Mouse (Mus musculus) forebrain, embryonic 10.5 days (tissue): ENCODE data around the gene Bend5. TPM values are rescaled to one million over a fixed set of nuclear protein-coding genes. Genes with fewer than 3 reads are reported as not detected.

Source experiments
- DNase-seq: peaks from one replicate; pipeline ENCODE4 v3.0.0-alpha.2; 2017; ENCODE audit warnings: low spot score; ENCODE audit errors: extremely low spot score
- H3K27ac ChIP-seq: fragments of 300-500 bp; sonication (generic); 2 replicates; pipeline ENCODE4 v1.5.1; 2016; ENCODE audit warnings: mild to moderate bottlenecking
- H3K27me3 ChIP-seq: fragments of 300-500 bp; sonication (generic); 2 replicates; pipeline ENCODE4 v1.6.1; 2016; ENCODE audit warnings: mild to moderate bottlenecking; ENCODE audit not compliant: poor library complexity, severe bottlenecking
- H3K36me3 ChIP-seq: fragments of 300-500 bp; sonication (generic); replicated peaks from 2 replicates; pipeline ENCODE4 v1.6.1; 2016; ENCODE audit warnings: mild to moderate bottlenecking, moderate library complexity
- H3K4me1 ChIP-seq: fragments of 300-500 bp; sonication (generic); 2 replicates; pipeline ENCODE4 v1.6.1; 2016
- H3K4me3 ChIP-seq: fragments of 300-500 bp; sonication (generic); 2 replicates; pipeline ENCODE4 v1.5.1; 2016; ENCODE audit warnings: mild to moderate bottlenecking, moderate library complexity
- H3K9me3 ChIP-seq: fragments of 300-500 bp; sonication (generic); 2 replicates; pipeline ENCODE4 v1.6.1; 2016; ENCODE audit warnings: mild to moderate bottlenecking, moderate library complexity
- WGBS: fragments of 180-500 bp; shearing (Covaris S2); methylation state at CpG from one replicate; pipeline ENCODE4 v1.1.7; 2016; 5-methylcytosine and 5-hydroxymethylcytosine counted together
- polyA plus RNA-seq: library from polyadenylated mRNA; unstranded; fragments of >200 nt; fragmentation: Nextera tagmentation; extraction: Ambion mirVana; gene quantifications from 2 replicates; pipeline ENCODE4 v1.2.1, GENCODE M21; 2016

The Bend5 gene
- polyA plus RNA-seq: 23.0 and 25.6 TPM in 2 replicates

DNA sequence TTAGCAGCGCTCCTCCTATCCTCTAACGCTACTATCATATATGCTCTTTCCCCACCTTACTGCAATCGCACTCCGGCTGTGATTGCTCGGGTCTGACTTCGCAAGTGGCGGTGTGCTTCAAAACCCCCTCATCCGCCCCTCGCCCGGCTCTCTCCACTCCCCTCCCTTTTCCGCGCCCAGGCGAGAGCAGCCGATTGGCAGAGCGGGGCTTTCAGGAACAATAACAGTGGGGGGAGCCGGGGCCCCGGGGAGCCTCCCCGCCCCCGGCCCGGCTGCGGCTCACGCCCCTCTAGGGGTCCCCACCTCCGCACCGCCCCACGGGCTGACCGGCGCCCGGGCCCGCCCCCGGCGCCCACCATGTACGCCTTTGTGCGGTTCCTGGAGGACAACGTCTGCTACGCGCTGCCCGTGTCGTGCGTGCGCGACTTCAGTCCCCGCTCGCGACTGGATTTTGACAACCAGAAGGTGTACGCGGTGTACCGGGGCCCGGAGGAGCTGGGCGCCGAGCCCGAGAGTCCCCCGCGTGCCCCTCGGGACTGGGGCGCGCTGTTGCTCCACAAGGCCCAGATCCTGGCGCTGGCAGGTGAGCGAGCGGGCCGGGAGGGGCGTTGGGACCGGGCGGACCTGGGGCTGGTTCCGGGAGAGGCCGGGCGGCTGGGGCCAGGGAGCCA lies at the start of gene Bend5:
Gene Bend5, plus strand, starts transcription at position 189 of the 671 bp plus-strand sequence.
- Histone ChIP-seq H3K4me1 (peaks cover 44% of the 10 kb centered on the region), H3K9me3 (no peaks in the 10 kb centered on the region), H3K36me3 (peaks cover 23% of the 10 kb centered on the region), H3K27me3 (no peaks in the 10 kb centered on the region), H3K27ac (peak within 1 kb of the TSS; percentile 96), H3K4me3 (peak within 1 kb of the TSS; percentile 89)
- under 1% methylated on average over 66 of the region's 66 CpGs for WGBS
- peak; percentile 90 for DNase-seq

DNA sequence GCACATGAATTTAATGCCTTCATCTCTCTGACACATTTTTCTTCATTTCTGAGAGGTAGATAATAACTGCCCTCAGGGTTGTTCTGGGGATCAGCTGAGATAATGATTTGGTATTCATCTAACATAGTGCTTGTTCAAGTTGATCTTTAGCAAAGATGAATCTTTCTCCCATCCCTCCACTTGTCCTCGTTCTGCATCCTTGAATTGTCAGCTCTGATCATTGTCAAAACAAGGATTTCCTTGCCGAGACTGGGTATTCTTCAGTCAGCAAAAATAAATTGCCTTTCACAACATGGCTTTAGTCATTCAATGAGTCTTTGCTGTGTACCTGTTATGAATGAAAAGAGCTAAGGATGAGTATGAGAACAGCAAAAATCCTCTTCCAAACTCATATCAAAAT lies 47.0 kb upstream of the Bend5 start:
- Histone ChIP-seq H3K9me3 (no peaks in the 10 kb centered on the region), H3K27me3 (no peaks in the 10 kb centered on the region), H3K36me3 (no peaks in the 10 kb centered on the region), H3K4me1 (no peaks in the 10 kb centered on the region), H3K27ac (no peak overlapping the region), H3K4me3 (no peak overlapping the region)
- WGBS: 82% methylated on average over 2 of the region's 2 CpGs
- DNase-seq: no peak

DNA sequence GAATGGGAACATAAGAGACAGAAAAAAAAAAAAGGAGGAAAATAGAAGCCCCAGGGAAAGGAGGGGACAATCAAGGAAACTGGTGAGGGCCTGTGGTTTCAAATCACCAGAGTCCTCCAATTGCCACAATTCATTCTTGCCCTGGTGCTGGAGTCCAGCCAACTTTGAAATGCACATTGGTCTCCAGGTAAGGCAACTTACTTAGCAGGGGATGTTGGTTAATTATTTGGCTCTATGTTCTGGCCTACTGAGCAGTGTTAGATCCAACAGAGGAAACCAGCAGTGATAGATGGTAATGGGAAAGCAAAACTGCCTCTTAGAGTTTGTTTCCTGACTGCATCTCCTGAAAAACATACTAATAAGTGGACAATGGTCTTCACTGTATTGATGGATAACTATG lies 37.6 kb upstream of the Bend5 start:
- Histone ChIP-seq H3K9me3 (0 out of 2 replicates have a peak, but pooled peaks cover 3% of the 10 kb centered on the region), H3K27me3 (no peaks in the 10 kb centered on the region), H3K4me1 (no peaks in the 10 kb centered on the region), H3K36me3 (no peaks in the 10 kb centered on the region), H3K27ac (no peak overlapping the region), H3K4me3 (no peak overlapping the region)
- DNase-seq: no peak

DNA sequence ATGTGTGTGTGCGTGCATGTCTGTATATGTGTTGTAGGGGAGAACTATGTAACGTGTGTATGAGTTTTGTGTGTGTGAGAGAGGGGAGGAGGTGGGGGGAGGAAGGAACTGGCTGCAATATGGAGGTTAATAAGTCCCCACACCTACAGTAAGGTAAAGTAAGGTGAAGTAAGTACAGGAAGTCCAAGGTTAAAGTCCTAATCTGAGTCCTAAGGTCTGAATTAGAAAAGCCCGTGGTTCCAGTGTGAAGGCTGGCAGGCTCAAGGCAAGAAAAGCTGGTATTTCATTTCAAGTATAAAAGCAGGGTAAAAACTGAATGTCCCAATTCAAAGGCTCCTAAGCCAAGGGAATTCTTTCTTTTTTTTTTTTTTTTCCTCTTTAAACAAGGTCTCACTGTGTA lies 36.7 kb upstream of the Bend5 start:
- no peak for DNase-seq
- Histone ChIP-seq H3K36me3 (no peaks in the 10 kb centered on the region), H3K4me3 (no peak overlapping the region), H3K9me3 (0 out of 2 replicates have a peak, but pooled peaks cover 3% of the 10 kb centered on the region), H3K4me1 (no peaks in the 10 kb centered on the region), H3K27ac (no peak overlapping the region), H3K27me3 (no peaks in the 10 kb centered on the region)
- WGBS: 88% methylated on average over 3 of the region's 3 CpGs

DNA sequence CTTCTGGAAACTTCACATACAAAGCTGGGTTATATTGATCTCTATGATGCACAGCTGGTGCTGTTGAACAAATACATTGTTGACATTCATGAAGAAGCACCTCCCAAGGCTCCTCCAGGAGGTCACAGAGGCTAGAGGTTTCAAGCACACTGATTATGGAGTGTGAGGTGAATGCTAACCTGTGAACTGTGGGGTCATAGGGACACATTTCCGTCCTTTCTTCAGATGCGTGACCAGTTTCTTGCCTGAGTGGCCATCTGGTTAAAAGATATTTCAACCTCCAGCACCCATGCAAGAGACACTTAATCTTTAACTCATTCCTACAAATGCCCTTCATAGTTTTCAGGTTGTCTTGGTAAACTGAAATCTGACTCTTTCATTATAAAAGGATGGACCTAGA lies 31.7 kb upstream of the Bend5 start:
- Histone ChIP-seq H3K27me3 (no peaks in the 10 kb centered on the region), H3K36me3 (no peaks in the 10 kb centered on the region), H3K4me1 (no peaks in the 10 kb centered on the region), H3K9me3 (0 out of 2 replicates have a peak, but pooled peaks cover 3% of the 10 kb centered on the region), H3K4me3 (no peak overlapping the region), H3K27ac (no peak overlapping the region)
- WGBS: 88% methylated on average over 2 of the region's 2 CpGs
- DNase-seq: no peak

DNA sequence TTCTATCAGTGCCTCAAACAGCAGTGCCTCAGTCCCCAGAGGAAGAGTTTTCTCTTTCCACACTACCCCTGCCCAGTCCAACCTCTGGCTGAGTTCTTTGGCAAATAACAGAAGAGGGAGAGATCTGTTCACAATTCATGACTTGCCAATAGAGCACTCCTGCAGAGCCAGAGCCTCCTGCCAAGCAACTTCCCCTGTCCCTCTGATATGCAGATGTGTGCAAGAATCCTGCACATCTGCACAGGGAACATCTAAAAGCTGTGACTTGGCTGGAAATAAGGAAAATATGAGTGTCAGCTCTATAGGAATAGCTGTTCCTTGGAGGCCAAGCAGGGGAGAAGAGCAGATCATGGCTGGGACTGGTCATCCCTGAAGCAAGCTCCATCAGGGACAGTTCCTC lies 24.1 kb upstream of the Bend5 start:
- H3K27ac ChIP-seq: no peak overlapping the region
- no peaks in the 10 kb centered on the region for H3K9me3 ChIP-seq
- no peak for DNase-seq
- H3K27me3 ChIP-seq: no peaks in the 10 kb centered on the region
- H3K4me3 ChIP-seq: no peak overlapping the region
- no peaks in the 10 kb centered on the region for H3K4me1 ChIP-seq
- H3K36me3 ChIP-seq: no peaks in the 10 kb centered on the region

DNA sequence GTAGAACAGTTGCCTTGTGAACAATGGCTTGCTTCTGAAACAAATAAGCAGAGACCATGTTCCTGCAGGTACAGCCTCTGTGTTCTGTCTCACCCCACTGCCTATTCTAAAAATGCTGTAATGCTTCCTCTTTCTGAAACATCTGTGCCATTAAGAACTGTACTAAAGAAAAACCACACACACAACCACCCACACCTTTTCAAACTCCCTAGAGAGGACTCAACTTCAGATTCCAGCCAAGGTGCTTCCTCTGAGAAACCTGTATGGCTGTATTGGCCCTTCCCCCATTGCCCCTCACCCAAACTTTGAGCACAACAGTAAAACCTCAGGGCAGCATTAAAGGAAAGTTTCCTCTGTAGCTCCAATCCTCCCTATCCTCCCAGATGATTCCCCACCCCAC lies 15.0 kb upstream of the Bend5 start:
- no peaks in the 10 kb centered on the region for H3K36me3 ChIP-seq
- no peak overlapping the region for H3K27ac ChIP-seq

DNA sequence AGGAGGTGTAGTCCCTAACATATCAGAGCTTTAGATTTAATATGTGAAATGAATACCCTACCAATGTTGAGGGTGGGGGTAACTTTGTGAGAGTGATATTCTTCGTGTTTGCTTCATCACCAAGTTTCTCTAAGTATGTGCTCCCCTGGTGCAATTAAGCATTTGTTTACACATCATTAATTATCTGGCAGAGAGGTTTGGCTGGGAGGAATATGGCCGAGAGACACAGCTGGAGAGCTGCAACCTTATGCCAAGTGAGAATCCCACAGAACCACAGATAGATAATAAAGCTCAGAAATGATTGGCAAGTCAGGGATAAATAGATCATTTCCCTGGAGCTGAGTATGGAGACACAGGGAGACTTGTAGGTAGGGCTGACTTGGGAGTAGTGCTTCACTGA lies 14.1 kb upstream of the Bend5 start:
- Histone ChIP-seq H3K4me1 (no peaks in the 10 kb centered on the region), H3K27me3 (no peaks in the 10 kb centered on the region), H3K4me3 (no peak overlapping the region), H3K36me3 (no peaks in the 10 kb centered on the region), H3K9me3 (no peaks in the 10 kb centered on the region), H3K27ac (no peak overlapping the region)
- no peak for DNase-seq
- WGBS: 78% methylated on average over 2 of the region's 2 CpGs

More for the DNA sequence above, 15.0 kb upstream of the Bend5 start:
- H3K4me3 ChIP-seq: no peak overlapping the region
- no peak for DNase-seq
- H3K27me3 ChIP-seq: no peaks in the 10 kb centered on the region
- no peaks in the 10 kb centered on the region for H3K9me3 ChIP-seq
- no peaks in the 10 kb centered on the region for H3K4me1 ChIP-seq

DNA sequence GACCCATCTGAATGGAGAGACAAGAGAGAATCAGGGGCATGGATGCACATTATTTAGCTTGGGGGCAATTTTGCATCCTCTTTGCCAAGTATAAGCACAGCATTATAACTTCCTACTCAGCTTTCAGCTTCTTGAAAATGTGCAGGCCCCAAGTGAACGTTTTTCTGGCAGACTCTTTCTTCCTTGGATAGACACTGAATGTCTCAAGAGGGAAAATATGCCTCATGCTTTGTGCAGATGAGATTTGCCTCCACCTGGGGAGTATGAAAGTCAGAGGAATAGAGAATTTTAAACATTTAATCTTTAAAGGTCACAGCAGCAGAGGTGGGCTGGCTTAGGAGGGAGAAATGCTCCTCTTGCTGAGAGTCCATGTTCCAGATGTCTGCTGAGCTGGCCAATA lies 11.6 kb upstream of the Bend5 start:
- H3K4me1 ChIP-seq: no peaks in the 10 kb centered on the region
- H3K27me3 ChIP-seq: no peaks in the 10 kb centered on the region
- H3K9me3 ChIP-seq: no peaks in the 10 kb centered on the region
- WGBS: 68% methylated on average over 1 of the region's 1 CpGs
- no peaks in the 10 kb centered on the region for H3K36me3 ChIP-seq
- H3K4me3 ChIP-seq: no peak overlapping the region
- DNase-seq: no peak
- no peak overlapping the region for H3K27ac ChIP-seq

DNA sequence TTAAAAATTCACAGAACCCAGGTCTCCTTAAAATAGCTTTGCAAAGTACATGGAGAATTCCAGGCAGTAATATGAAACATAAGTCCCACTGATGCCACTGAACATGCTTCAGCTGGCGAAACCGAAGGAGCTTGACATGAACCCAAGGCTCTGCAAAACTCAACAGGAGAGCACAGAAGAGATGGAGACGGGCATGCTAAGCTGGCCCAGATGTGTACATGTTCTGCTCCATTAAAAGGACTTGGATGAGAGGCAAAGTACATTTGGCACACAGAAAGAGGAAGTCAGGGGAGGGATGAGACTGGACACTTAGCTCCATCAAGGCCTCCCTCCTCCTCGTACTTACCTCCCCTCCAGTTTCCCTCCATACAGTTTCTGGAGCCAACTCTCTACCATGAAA lies 4.1 kb upstream of the Bend5 start:
- no peaks in the 10 kb centered on the region for H3K36me3 ChIP-seq
- no peak overlapping the region for H3K27ac ChIP-seq
- 92% methylated on average over 4 of the region's 4 CpGs for WGBS
- peaks cover 13% of the 10 kb centered on the region for H3K4me1 ChIP-seq
- no peak for DNase-seq
- H3K27me3 ChIP-seq: no peaks in the 10 kb centered on the region
- no peak overlapping the region for H3K4me3 ChIP-seq
- H3K9me3 ChIP-seq: no peaks in the 10 kb centered on the region

DNA sequence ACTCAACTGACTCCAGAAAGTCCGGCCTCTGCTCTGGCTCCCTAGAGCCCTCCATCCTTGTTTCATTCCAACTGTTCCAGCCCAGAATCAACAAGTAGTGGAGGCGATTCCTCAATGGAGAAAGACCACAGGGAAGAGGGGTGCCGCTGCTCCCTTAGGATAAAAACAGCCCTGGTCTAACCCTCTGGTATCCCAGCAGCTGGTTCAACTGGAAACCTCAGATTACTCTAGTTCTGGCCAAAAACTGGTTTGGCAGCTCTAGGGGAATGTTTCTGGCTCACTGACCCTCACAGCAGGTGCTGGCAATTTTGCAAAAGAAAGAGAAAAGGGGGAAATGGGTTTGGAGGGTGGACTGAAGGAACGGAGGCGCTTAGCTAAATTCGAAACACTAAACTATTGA lies 407 bp upstream of the Bend5 start:
- H3K9me3 ChIP-seq: no peaks in the 10 kb centered on the region
- H3K4me1 ChIP-seq: peaks cover 44% of the 10 kb centered on the region
- peak overlapping the region; percentile 96 for H3K27ac ChIP-seq
- H3K4me3 ChIP-seq: peak overlapping the region; percentile 89
- H3K36me3 ChIP-seq: peaks cover 19% of the 10 kb centered on the region
- 1% methylated on average over 6 of the region's 6 CpGs for WGBS
- DNase-seq: no peak
- H3K27me3 ChIP-seq: no peaks in the 10 kb centered on the region

DNA sequence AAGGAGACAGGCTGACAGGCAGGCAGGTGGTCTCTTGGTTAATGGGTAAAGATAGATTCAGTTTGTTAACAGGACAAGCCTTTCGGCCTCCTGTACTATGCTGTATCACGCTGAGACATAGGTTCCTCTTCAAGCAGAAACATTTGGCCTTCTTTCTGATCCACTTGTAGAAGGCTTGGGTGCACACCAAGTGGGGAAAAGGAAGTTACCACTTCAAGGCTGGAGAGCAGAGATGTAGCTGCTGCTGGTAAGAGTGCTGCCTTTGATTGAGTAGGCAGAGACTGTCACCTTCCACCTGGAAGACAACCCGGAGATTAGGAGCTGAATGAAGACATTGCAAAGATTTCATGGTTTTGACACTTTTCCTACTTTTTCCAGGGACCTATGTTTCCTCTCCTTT lies 1.3 kb downstream of the Bend5 start:
- no peak for DNase-seq
- whole genome bisulfite sequencing: 72% methylated on average over 3 of the region's 3 CpGs
- H3K27ac ChIP-seq: peak overlapping the region; percentile 96; the same call in 1 of the 2 replicates
- peak overlapping the region; percentile 89 for H3K4me3 ChIP-seq
- H3K9me3 ChIP-seq: no peaks in the 10 kb centered on the region
- H3K4me1 ChIP-seq: peaks cover 44% of the 10 kb centered on the region
- H3K27me3 ChIP-seq: no peaks in the 10 kb centered on the region
- peaks cover 33% of the 10 kb centered on the region for H3K36me3 ChIP-seq

DNA sequence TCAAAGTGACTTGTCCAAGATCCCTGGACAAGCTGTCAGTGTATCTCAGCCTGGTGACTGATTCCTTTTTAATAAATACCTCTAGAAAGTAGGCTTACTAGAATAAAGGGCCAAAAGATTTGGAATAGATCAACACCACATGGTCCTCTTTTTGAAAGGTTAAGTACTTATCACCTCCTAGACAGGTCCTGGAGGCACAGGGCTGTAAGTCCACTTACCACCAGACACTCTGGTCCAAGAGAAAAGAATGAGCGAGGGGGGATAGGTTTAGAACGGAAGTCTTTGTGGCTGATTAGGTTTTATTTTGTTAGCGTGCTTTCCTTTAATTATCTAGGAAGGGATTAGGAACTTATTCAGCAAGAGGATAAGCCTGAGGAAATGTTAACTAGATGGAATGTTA lies 1.7 kb downstream of the Bend5 start:
- WGBS: 36% methylated on average over 3 of the region's 3 CpGs
- peaks cover 44% of the 10 kb centered on the region for H3K4me1 ChIP-seq
- no peaks in the 10 kb centered on the region for H3K27me3 ChIP-seq
- no peaks in the 10 kb centered on the region for H3K9me3 ChIP-seq
- H3K4me3 ChIP-seq: peak overlapping the region; percentile 16; the same call in 1 of the 2 replicates
- DNase-seq: no peak
- peaks cover 33% of the 10 kb centered on the region for H3K36me3 ChIP-seq
- no peak overlapping the region for H3K27ac ChIP-seq

DNA sequence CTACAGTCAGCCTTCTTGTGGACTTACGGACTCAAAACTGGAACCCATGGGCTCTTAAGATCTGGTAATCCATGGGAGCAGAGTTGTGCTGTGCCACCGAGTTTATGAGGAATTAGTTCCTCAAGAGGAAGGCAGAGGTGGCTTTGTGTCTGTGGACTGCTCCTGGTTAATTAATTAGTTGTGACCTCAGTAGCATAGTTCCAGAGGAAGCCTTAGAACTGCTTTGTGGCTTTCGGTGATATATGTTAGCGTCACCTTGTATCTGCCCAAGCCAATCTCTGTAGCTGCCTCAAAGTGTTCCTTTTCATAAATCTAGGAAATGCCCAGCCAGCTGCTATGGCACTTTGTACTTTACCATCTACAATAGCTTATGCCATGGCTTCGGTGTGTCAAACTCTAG lies 2.9 kb downstream of the Bend5 start:
- 87% methylated on average over 5 of the region's 5 CpGs for WGBS
- DNase-seq: no peak

More for the DNA sequence above, 2.9 kb downstream of the Bend5 start:
- peaks cover 33% of the 10 kb centered on the region for H3K36me3 ChIP-seq
- no peak overlapping the region for H3K4me3 ChIP-seq
- H3K27ac ChIP-seq: no peak overlapping the region
- H3K9me3 ChIP-seq: no peaks in the 10 kb centered on the region
- H3K4me1 ChIP-seq: peaks cover 44% of the 10 kb centered on the region
- H3K27me3 ChIP-seq: no peaks in the 10 kb centered on the region
